Mouse (Mus musculus) forebrain, embryonic 15.5 days (tissue): ENCODE results near the gene Trpm3. TPM values are rescaled to one million over a fixed set of nuclear protein-coding genes. Genes with fewer than 3 reads are reported as not detected.

Source experiments
- ATAC-seq: fragments of 200-750 bp; cut with Nextera tagmentation; replicated peaks from 2 replicates; pipeline ENCODE4 v1.8.0; 2017; ENCODE audit warnings: mild to moderate bottlenecking, moderate TSS enrichment, moderate library complexity
- H3K27ac ChIP-seq: fragments of 300-500 bp; sonication (generic); replicated peaks from 2 replicates; pipeline ENCODE4 v1.5.1; 2015; ENCODE audit warnings: mild to moderate bottlenecking, inconsistent platforms
- H3K27me3 ChIP-seq: fragments of 300-500 bp; sonication (generic); 2 replicates; pipeline ENCODE4 v1.6.1; 2015; ENCODE audit warnings: inconsistent platforms
- H3K36me3 ChIP-seq: fragments of 300-500 bp; sonication (generic); 2 replicates; pipeline ENCODE4 v1.6.1; 2015; ENCODE audit warnings: mild to moderate bottlenecking, inconsistent platforms
- H3K4me1 ChIP-seq: fragments of 300-500 bp; sonication (generic); 2 replicates; pipeline ENCODE4 v1.6.1; 2015; ENCODE audit warnings: inconsistent platforms
- H3K4me2 ChIP-seq: fragments of 300-500 bp; sonication (generic); replicated peaks from 2 replicates; pipeline ENCODE4 v1.6.1; 2015; ENCODE audit warnings: mild to moderate bottlenecking, inconsistent platforms
- H3K4me3 ChIP-seq: fragments of 300-500 bp; sonication (generic); 2 replicates; pipeline ENCODE4 v1.5.1; 2015; ENCODE audit warnings: mild to moderate bottlenecking, inconsistent platforms
- H3K9ac ChIP-seq: fragments of 300-500 bp; sonication (generic); replicated peaks from 2 replicates; pipeline ENCODE4 v1.6.1; 2015; ENCODE audit warnings: mild to moderate bottlenecking, inconsistent platforms
- H3K9me3 ChIP-seq: fragments of 300-500 bp; sonication (generic); 2 replicates; pipeline ENCODE4 v1.6.1; 2016; ENCODE audit warnings: inconsistent platforms
- WGBS: fragments of 180-500 bp; shearing (Covaris S2); methylation state at CpG from one replicate; pipeline ENCODE4 v1.1.7; 2015; ENCODE audit warnings: mixed read lengths; 5-methylcytosine and 5-hydroxymethylcytosine counted together
- polyA plus RNA-seq: library from polyadenylated mRNA; unstranded; fragments of >200 nt; fragmentation: Nextera tagmentation; extraction: Ambion mirVana; gene quantifications from 2 replicates; pipeline ENCODE4 v1.2.1, GENCODE M21; 2015

Gene Trpm3
- polyA plus RNA-seq, 1 experiment from 2014 or later, result 21.6 TPM

- H3K27ac ChIP-seq, result no peak overlapping the region
- H3K4me3 ChIP-seq, result no peak overlapping the region
- no peak overlapping the region for H3K4me2 ChIP-seq
- no peak overlapping the region for H3K9ac ChIP-seq
- no peaks in the 10 kb centered on the region for H3K9me3 ChIP-seq
- H3K27me3 ChIP-seq, result no peaks in the 10 kb centered on the region
- ATAC-seq, result no peak
- H3K4me1 ChIP-seq, result no peaks in the 10 kb centered on the region
- no peaks in the 10 kb centered on the region for H3K36me3 ChIP-seq
- 66% methylated on average over 3 of the region's 3 CpGs for WGBS
Measured at GRCm38 (mm10) chr19:22624801-22625513, 486.1 kb downstream of the Trpm3 start.

GRCm38 (mm10) chr19:22628878-22629277 lies 490.0 kb downstream of the Trpm3 start:
- Histone ChIP-seq H3K27ac (no peak overlapping the region), H3K9me3 (no peaks in the 10 kb centered on the region), H3K4me1 (no peaks in the 10 kb centered on the region), H3K27me3 (no peaks in the 10 kb centered on the region), H3K36me3 (no peaks in the 10 kb centered on the region), H3K4me3 (no peak overlapping the region), H3K9ac (no peak overlapping the region), H3K4me2 (no peak overlapping the region)
- WGBS, result 79% methylated on average over 3 of the region's 3 CpGs
- no peak for ATAC-seq

- Histone ChIP-seq H3K36me3 (no peaks in the 10 kb centered on the region), H3K9me3 (no peaks in the 10 kb centered on the region), H3K9ac (no peak overlapping the region), H3K4me2 (no peak overlapping the region), H3K4me1 (no peaks in the 10 kb centered on the region), H3K4me3 (no peak overlapping the region), H3K27ac (no peak overlapping the region), H3K27me3 (no peaks in the 10 kb centered on the region)
- 82% methylated on average over 6 of the region's 6 CpGs for WGBS
- no peak for ATAC-seq
Measured at GRCm38 (mm10) chr19:22631316-22631715, 492.5 kb downstream of the Trpm3 start.

- no peak for ATAC-seq
- H3K9me3 ChIP-seq, result no peaks in the 10 kb centered on the region
- no peak overlapping the region for H3K9ac ChIP-seq
- no peak overlapping the region for H3K27ac ChIP-seq
- H3K4me3 ChIP-seq, result no peak overlapping the region
- no peaks in the 10 kb centered on the region for H3K27me3 ChIP-seq
- H3K4me1 ChIP-seq, result no peaks in the 10 kb centered on the region
- 26% methylated on average over 10 of the region's 10 CpGs for WGBS
- H3K36me3 ChIP-seq, result no peaks in the 10 kb centered on the region
- H3K4me2 ChIP-seq, result no peak overlapping the region
Measured at GRCm38 (mm10) chr19:22635635-22636034, 496.8 kb downstream of the Trpm3 start.

- no peak overlapping the region for H3K9ac ChIP-seq
- 91% methylated on average over 2 of the region's 2 CpGs for WGBS
- H3K27me3 ChIP-seq, result no peaks in the 10 kb centered on the region
- no peak for ATAC-seq
- no peaks in the 10 kb centered on the region for H3K36me3 ChIP-seq
- no peak overlapping the region for H3K27ac ChIP-seq
- H3K4me3 ChIP-seq, result no peak overlapping the region
- no peaks in the 10 kb centered on the region for H3K4me1 ChIP-seq
- no peaks in the 10 kb centered on the region for H3K9me3 ChIP-seq
- H3K4me2 ChIP-seq, result no peak overlapping the region
Measured at GRCm38 (mm10) chr19:22637786-22638185, 498.9 kb downstream of the Trpm3 start.

- no peaks in the 10 kb centered on the region for H3K4me1 ChIP-seq
- no peak overlapping the region for H3K9ac ChIP-seq
- WGBS, result 78% methylated on average over 3 of the region's 3 CpGs
- H3K4me3 ChIP-seq, result no peak overlapping the region
- H3K9me3 ChIP-seq, result no peaks in the 10 kb centered on the region
- ATAC-seq, result no peak
- H3K4me2 ChIP-seq, result no peak overlapping the region
- no peaks in the 10 kb centered on the region for H3K36me3 ChIP-seq
- no peaks in the 10 kb centered on the region for H3K27me3 ChIP-seq
- H3K27ac ChIP-seq, result no peak overlapping the region
Measured at GRCm38 (mm10) chr19:22638394-22638954, 499.6 kb downstream of the Trpm3 start.

GRCm38 (mm10) chr19:22642124-22642523 lies 503.3 kb downstream of the Trpm3 start:
- H3K36me3 ChIP-seq, result no peaks in the 10 kb centered on the region
- ATAC-seq, result no peak
- H3K4me2 ChIP-seq, result no peak overlapping the region
- no peak overlapping the region for H3K27ac ChIP-seq
- H3K9ac ChIP-seq, result no peak overlapping the region
- no peaks in the 10 kb centered on the region for H3K9me3 ChIP-seq
- no peaks in the 10 kb centered on the region for H3K4me1 ChIP-seq
- H3K4me3 ChIP-seq, result no peak overlapping the region
- WGBS, result 23% methylated on average over 2 of the region's 2 CpGs
- no peaks in the 10 kb centered on the region for H3K27me3 ChIP-seq

- Histone ChIP-seq H3K4me2 (peak overlapping the region; percentile 25), H3K4me3 (no peak overlapping the region), H3K9ac (peak overlapping the region; percentile 36; the same call in 1 of the 2 replicates), H3K27ac (peak overlapping the region; percentile 70), H3K9me3 (no peaks in the 10 kb centered on the region), H3K27me3 (no peaks in the 10 kb centered on the region), H3K36me3 (no peaks in the 10 kb centered on the region), H3K4me1 (peaks cover 12% of the 10 kb centered on the region)
- WGBS, result 25% methylated on average over 14 of the region's 14 CpGs
- ATAC-seq, result peak; percentile 53
Measured at GRCm38 (mm10) chr19:22656466-22657215, 517.8 kb downstream of the Trpm3 start.

- H3K27me3 ChIP-seq, result no peaks in the 10 kb centered on the region
- no peaks in the 10 kb centered on the region for H3K9me3 ChIP-seq
- H3K36me3 ChIP-seq, result no peaks in the 10 kb centered on the region
- H3K4me2 ChIP-seq, result peak overlapping the region; percentile 25; the same call in 1 of the 2 replicates
- no peak overlapping the region for H3K9ac ChIP-seq
- H3K4me3 ChIP-seq, result no peak overlapping the region
- H3K4me1 ChIP-seq, result peaks cover 12% of the 10 kb centered on the region
- ATAC-seq, result peak; percentile 76
- peak overlapping the region; percentile 70 for H3K27ac ChIP-seq
- WGBS, result 24% methylated on average over 4 of the region's 4 CpGs
Measured at GRCm38 (mm10) chr19:22657251-22657650, 518.4 kb downstream of the Trpm3 start.

- no peak overlapping the region for H3K27ac ChIP-seq
- no peak overlapping the region for H3K4me2 ChIP-seq
- H3K4me1 ChIP-seq, result no peaks in the 10 kb centered on the region
- 67% methylated on average over 4 of the region's 4 CpGs for WGBS
- H3K36me3 ChIP-seq, result no peaks in the 10 kb centered on the region
- no peaks in the 10 kb centered on the region for H3K9me3 ChIP-seq
- ATAC-seq, result no peak
- no peak overlapping the region for H3K4me3 ChIP-seq
- no peaks in the 10 kb centered on the region for H3K27me3 ChIP-seq
- no peak overlapping the region for H3K9ac ChIP-seq
Measured at GRCm38 (mm10) chr19:22665401-22665800, 526.6 kb downstream of the Trpm3 start.

- H3K4me3 ChIP-seq, result no peak overlapping the region
- no peaks in the 10 kb centered on the region for H3K4me1 ChIP-seq
- H3K36me3 ChIP-seq, result no peaks in the 10 kb centered on the region
- no peak overlapping the region for H3K4me2 ChIP-seq
- no peak overlapping the region for H3K27ac ChIP-seq
- ATAC-seq, result no peak
- H3K27me3 ChIP-seq, result no peaks in the 10 kb centered on the region
- no peaks in the 10 kb centered on the region for H3K9me3 ChIP-seq
- H3K9ac ChIP-seq, result no peak overlapping the region
- WGBS, result 52% methylated on average over 8 of the region's 8 CpGs
Measured at GRCm38 (mm10) chr19:22670222-22670621, 531.4 kb downstream of the Trpm3 start.

GRCm38 (mm10) chr19:22672892-22673291 lies 534.0 kb downstream of the Trpm3 start:
- Histone ChIP-seq H3K36me3 (no peaks in the 10 kb centered on the region), H3K4me2 (no peak overlapping the region), H3K4me1 (no peaks in the 10 kb centered on the region), H3K27me3 (no peaks in the 10 kb centered on the region), H3K9ac (no peak overlapping the region), H3K4me3 (no peak overlapping the region), H3K9me3 (no peaks in the 10 kb centered on the region), H3K27ac (no peak overlapping the region)
- ATAC-seq, result no peak
- WGBS, result 93% methylated on average over 3 of the region's 3 CpGs
